Mouse (Mus musculus) midbrain, embryonic 15.5 days (tissue): ENCODE data around the gene Rgs3. TPM values are rescaled to one million over a fixed set of nuclear protein-coding genes. Genes with fewer than 3 reads are reported as not detected.

ENCODE experiments used
- ATAC-seq: fragments of 200-750 bp; cut with Nextera tagmentation; replicated peaks from 2 replicates; pipeline ENCODE4 v1.8.0; 2017; ENCODE audit warnings: moderate TSS enrichment
- H3K27ac ChIP-seq: fragments of 300-500 bp; sonication (generic); 2 replicates; pipeline ENCODE4 v1.5.1; 2015; ENCODE audit warnings: mild to moderate bottlenecking, inconsistent platforms
- H3K27me3 ChIP-seq: fragments of 300-500 bp; sonication (generic); replicated peaks from 2 replicates; pipeline ENCODE4 v1.6.1; 2015; ENCODE audit warnings: inconsistent platforms
- H3K36me3 ChIP-seq: fragments of 300-500 bp; sonication (generic); replicated peaks from 2 replicates; pipeline ENCODE4 v1.6.1; 2015; ENCODE audit warnings: inconsistent platforms
- H3K4me1 ChIP-seq: fragments of 300-500 bp; sonication (generic); 2 replicates; pipeline ENCODE4 v1.6.1; 2015; ENCODE audit warnings: inconsistent platforms
- H3K4me2 ChIP-seq: fragments of 300-500 bp; sonication (generic); 2 replicates; pipeline ENCODE4 v1.6.1; 2015; ENCODE audit warnings: inconsistent platforms, mild to moderate bottlenecking, moderate library complexity
- H3K4me3 ChIP-seq: fragments of 300-500 bp; sonication (generic); 2 replicates; pipeline ENCODE4 v1.5.1; 2015; ENCODE audit warnings: mild to moderate bottlenecking, inconsistent platforms
- H3K9ac ChIP-seq: fragments of 300-500 bp; sonication (generic); 2 replicates; pipeline ENCODE4 v1.6.1; 2015; ENCODE audit warnings: mild to moderate bottlenecking, inconsistent platforms
- H3K9me3 ChIP-seq: fragments of 300-500 bp; sonication (generic); 2 replicates; pipeline ENCODE4 v1.6.1; 2016; ENCODE audit warnings: inconsistent platforms
- WGBS: fragments of 180-500 bp; shearing (Covaris S2); methylation state at CpG from one replicate; pipeline ENCODE4 v1.1.7; 2015; ENCODE audit warnings: mixed read lengths; 5-methylcytosine and 5-hydroxymethylcytosine counted together
- polyA plus RNA-seq: library from polyadenylated mRNA; unstranded; fragments of >200 nt; fragmentation: Nextera tagmentation; extraction: Ambion mirVana; gene quantifications from 2 replicates; pipeline ENCODE4 v1.2.1, GENCODE M21; 2015

The Rgs3 gene
- polyA plus RNA-seq, 1 experiment from 2014 or later: 80.1 TPM

DNA sequence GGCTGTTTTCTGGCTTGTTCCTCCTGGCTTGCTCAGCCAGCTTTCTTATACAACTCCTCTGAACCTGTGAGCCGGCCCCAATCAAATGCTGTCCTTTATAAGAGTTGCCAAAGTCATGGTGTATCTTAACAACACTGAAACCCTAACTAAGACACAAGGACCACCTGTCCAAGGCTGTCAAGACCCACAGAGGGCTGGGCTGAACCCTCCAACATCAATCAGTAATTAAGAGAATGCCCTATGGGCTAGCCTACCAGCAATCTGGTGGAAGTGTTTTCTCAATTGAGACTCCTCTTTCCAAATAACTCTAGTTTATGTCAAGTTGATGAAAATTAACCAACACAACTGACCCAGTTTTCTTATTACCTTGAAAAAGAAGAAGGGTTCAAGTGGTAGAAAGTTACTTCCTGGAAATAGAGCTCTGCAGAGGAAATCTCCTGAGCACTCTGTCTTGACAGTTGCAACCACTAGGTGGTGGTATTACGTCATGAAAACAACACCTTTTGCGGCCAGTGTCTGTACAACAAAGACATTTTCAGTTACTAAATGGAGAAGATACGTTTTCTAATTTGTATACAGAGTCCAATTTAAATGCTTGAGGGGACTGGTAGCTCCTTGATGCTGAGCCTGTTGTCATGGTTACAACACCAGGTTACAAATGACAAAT, 1.4 kb downstream of the Rgs3 start:
- H3K27ac ChIP-seq: peak overlapping the region; percentile 46; the same call in 1 of the 2 replicates
- no peak overlapping the region for H3K4me3 ChIP-seq
- H3K9ac ChIP-seq: peak overlapping the region; percentile 10; the same call in 1 of the 2 replicates
- H3K4me2 ChIP-seq: no peak overlapping the region
- no peaks in the 10 kb centered on the region for H3K27me3 ChIP-seq
- peak; percentile 89 for ATAC-seq
- H3K9me3 ChIP-seq: no peaks in the 10 kb centered on the region
- peaks cover 8% of the 10 kb centered on the region for H3K4me1 ChIP-seq
- 26% methylated on average over 4 of the region's 4 CpGs for WGBS
- no peaks in the 10 kb centered on the region for H3K36me3 ChIP-seq

- H3K27me3 ChIP-seq: no peaks in the 10 kb centered on the region
- peak overlapping the region; percentile 10; the same call in 1 of the 2 replicates for H3K9ac ChIP-seq
- peak overlapping the region; percentile 46; the same call in 1 of the 2 replicates for H3K27ac ChIP-seq
- H3K4me1 ChIP-seq: peaks cover 8% of the 10 kb centered on the region
- H3K4me3 ChIP-seq: no peak overlapping the region
- H3K4me2 ChIP-seq: no peak overlapping the region
- 42% methylated on average over 3 of the region's 3 CpGs for WGBS
- peak; percentile 51 for ATAC-seq
- H3K9me3 ChIP-seq: no peaks in the 10 kb centered on the region
- no peaks in the 10 kb centered on the region for H3K36me3 ChIP-seq
These were observed 2.0 kb downstream of the Rgs3 start for GRCm38 (mm10) chr4:62561630-62562001.

DNA sequence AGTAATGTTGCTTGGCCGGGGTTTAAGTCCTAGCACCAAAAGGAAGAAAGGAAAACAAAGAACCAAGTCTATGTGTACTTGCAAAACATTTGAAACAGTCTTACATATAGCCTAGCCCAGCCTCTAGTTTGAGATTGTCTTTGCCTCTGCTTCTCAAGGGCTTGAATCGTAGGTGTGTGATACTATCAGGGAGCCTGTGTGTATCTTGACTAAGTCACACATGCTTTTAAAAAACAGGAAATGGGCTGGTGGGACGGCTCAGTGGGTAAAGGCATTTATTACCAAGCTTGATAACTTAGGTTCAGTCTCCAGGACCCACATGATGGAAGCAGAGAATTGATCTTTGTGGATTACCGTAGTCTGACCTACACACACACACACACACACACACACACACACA, 2.4 kb downstream of the Rgs3 start:
- 80% methylated on average over 4 of the region's 4 CpGs for WGBS
- peaks cover 8% of the 10 kb centered on the region for H3K4me1 ChIP-seq
- no peak overlapping the region for H3K27ac ChIP-seq
- no peak overlapping the region for H3K4me2 ChIP-seq
- no peak overlapping the region for H3K9ac ChIP-seq
- H3K36me3 ChIP-seq: no peaks in the 10 kb centered on the region
- no peak for ATAC-seq
- no peak overlapping the region for H3K4me3 ChIP-seq
- H3K27me3 ChIP-seq: no peaks in the 10 kb centered on the region
- no peaks in the 10 kb centered on the region for H3K9me3 ChIP-seq

DNA sequence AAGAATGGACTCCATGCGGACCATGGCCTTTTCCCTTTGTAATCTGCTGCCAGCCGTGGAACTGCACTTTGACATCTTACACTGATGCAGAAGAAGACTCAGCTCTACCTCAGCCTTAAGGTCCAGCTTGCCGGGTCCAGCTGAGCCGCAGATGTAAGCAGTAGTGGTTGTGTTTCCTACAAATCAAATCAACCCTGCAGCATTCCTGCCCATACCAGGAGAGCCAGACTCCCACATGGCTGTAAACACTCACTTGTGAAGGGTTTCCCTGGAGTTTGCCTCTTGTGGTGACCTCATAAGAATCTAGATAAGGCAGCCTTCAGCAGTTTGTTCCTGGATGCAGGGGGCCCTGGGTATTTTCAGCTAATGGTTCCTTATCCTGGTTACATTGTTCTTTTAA, 6.9 kb downstream of the Rgs3 start:
- no peaks in the 10 kb centered on the region for H3K36me3 ChIP-seq
- H3K4me2 ChIP-seq: no peak overlapping the region
- H3K4me3 ChIP-seq: no peak overlapping the region
- 85% methylated on average over 4 of the region's 4 CpGs for WGBS
- no peak for ATAC-seq
- peaks cover 6% of the 10 kb centered on the region for H3K4me1 ChIP-seq
- no peak overlapping the region for H3K9ac ChIP-seq
- no peaks in the 10 kb centered on the region for H3K9me3 ChIP-seq
- no peak overlapping the region for H3K27ac ChIP-seq
- no peaks in the 10 kb centered on the region for H3K27me3 ChIP-seq

DNA sequence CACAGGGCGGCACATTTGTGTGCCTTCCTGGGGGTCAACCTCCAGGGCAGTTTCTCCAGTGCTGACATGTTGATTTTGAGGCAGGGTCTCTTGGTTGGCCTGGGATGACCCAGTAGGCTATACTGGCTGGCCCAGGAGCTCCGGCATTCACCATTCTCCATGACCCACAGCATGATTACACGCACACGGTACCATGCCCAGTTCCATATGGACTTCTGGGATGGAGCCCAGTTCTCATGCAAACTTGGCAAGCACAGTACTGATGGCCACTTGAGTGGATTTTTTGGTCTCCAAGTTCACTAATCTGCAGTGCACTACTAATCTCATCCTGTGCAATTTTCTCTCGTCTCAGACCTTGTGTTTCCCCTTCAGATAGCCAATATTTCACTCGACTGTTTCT, 8.0 kb downstream of the Rgs3 start:
- Histone ChIP-seq H3K36me3 (no peaks in the 10 kb centered on the region), H3K27ac (no peak overlapping the region), H3K4me1 (no peaks in the 10 kb centered on the region), H3K4me2 (no peak overlapping the region), H3K4me3 (no peak overlapping the region), H3K9ac (no peak overlapping the region), H3K9me3 (no peaks in the 10 kb centered on the region), H3K27me3 (no peaks in the 10 kb centered on the region)
- ATAC-seq: no peak
- WGBS: 87% methylated on average over 6 of the region's 6 CpGs

- 100% methylated on average over 1 of the region's 1 CpGs for WGBS
- no peaks in the 10 kb centered on the region for H3K36me3 ChIP-seq
- no peaks in the 10 kb centered on the region for H3K27me3 ChIP-seq
- H3K4me2 ChIP-seq: no peak overlapping the region
- no peak overlapping the region for H3K4me3 ChIP-seq
- no peak overlapping the region for H3K9ac ChIP-seq
- H3K9me3 ChIP-seq: no peaks in the 10 kb centered on the region
- ATAC-seq: no peak
- H3K4me1 ChIP-seq: no peaks in the 10 kb centered on the region
- no peak overlapping the region for H3K27ac ChIP-seq
These were observed 8.7 kb downstream of the Rgs3 start for GRCm38 (mm10) chr4:62568359-62568758.

GRCm38 (mm10) chr4:62569603-62570002, 10.0 kb downstream of the Rgs3 start:
- H3K27me3 ChIP-seq: no peaks in the 10 kb centered on the region
- no peak overlapping the region for H3K9ac ChIP-seq

DNA sequence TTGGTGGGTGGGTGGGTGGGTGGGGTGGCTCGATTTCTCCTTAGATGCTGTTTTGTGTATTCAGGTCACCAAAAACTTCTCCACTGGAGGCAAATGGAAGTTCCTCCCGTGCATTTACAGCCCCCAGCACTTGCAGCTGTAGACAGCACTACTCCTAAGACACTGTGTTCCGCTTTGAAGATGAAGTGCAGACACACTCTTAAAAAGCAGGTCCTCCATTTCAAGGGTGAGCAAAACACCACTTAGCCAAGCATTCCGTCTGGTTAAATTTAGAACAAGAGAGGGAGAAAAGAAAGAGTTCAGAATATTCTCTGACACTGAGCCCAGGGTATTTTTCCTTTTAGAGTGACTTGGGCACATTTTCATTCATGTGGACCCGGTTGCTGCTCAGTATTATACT, 10.4 kb downstream of the Rgs3 start:
- H3K27me3 ChIP-seq: no peaks in the 10 kb centered on the region
- H3K9me3 ChIP-seq: no peaks in the 10 kb centered on the region
- no peak for ATAC-seq
- H3K36me3 ChIP-seq: no peaks in the 10 kb centered on the region
- no peaks in the 10 kb centered on the region for H3K4me1 ChIP-seq
- no peak overlapping the region for H3K4me2 ChIP-seq
- WGBS: 80% methylated on average over 5 of the region's 5 CpGs
- no peak overlapping the region for H3K4me3 ChIP-seq
- H3K9ac ChIP-seq: no peak overlapping the region
- no peak overlapping the region for H3K27ac ChIP-seq

More at GRCm38 (mm10) chr4:62569603-62570002, 10.0 kb downstream of the Rgs3 start:
- no peaks in the 10 kb centered on the region for H3K36me3 ChIP-seq
- H3K4me1 ChIP-seq: no peaks in the 10 kb centered on the region
- no peak overlapping the region for H3K27ac ChIP-seq
- 94% methylated on average over 5 of the region's 5 CpGs for WGBS
- no peak overlapping the region for H3K4me3 ChIP-seq
- H3K9me3 ChIP-seq: no peaks in the 10 kb centered on the region
- H3K4me2 ChIP-seq: no peak overlapping the region
- ATAC-seq: no peak

GRCm38 (mm10) chr4:62582365-62583264, 23.0 kb downstream of the Rgs3 start:
- Histone ChIP-seq H3K9ac (peak overlapping the region; percentile 63), H3K27me3 (0 out of 2 replicates have a peak, but pooled peaks cover 4% of the 10 kb centered on the region), H3K27ac (peak overlapping the region; percentile 77), H3K9me3 (no peaks in the 10 kb centered on the region), H3K4me1 (peaks cover 30% of the 10 kb centered on the region), H3K4me2 (peak overlapping the region; percentile 98), H3K36me3 (no peaks in the 10 kb centered on the region), H3K4me3 (peak overlapping the region; percentile 52)
- ATAC-seq: peak; percentile 88
- 16% methylated on average over 18 of the region's 18 CpGs for WGBS

GRCm38 (mm10) chr4:62583265-62584092, 23.8 kb downstream of the Rgs3 start:
- Histone ChIP-seq H3K4me3 (peak overlapping the region; percentile 52), H3K27ac (peak overlapping the region; percentile 77), H3K4me2 (peak overlapping the region; percentile 98), H3K27me3 (0 out of 2 replicates have a peak, but pooled peaks cover 4% of the 10 kb centered on the region), H3K9ac (peak overlapping the region; percentile 63), H3K36me3 (no peaks in the 10 kb centered on the region), H3K4me1 (peaks cover 30% of the 10 kb centered on the region), H3K9me3 (no peaks in the 10 kb centered on the region)
- WGBS: 2% methylated on average over 42 of the region's 42 CpGs
- ATAC-seq: peak; percentile 89

GRCm38 (mm10) chr4:62587067-62587466, 27.4 kb downstream of the Rgs3 start:
- ATAC-seq: no peak
- H3K36me3 ChIP-seq: no peaks in the 10 kb centered on the region
- no peak overlapping the region for H3K4me2 ChIP-seq
- H3K27me3 ChIP-seq: no peaks in the 10 kb centered on the region
- no peak overlapping the region for H3K9ac ChIP-seq
- no peak overlapping the region for H3K27ac ChIP-seq
- no peaks in the 10 kb centered on the region for H3K9me3 ChIP-seq
- H3K4me3 ChIP-seq: no peak overlapping the region
- 91% methylated on average over 8 of the region's 8 CpGs for WGBS
- peaks cover 30% of the 10 kb centered on the region for H3K4me1 ChIP-seq

DNA sequence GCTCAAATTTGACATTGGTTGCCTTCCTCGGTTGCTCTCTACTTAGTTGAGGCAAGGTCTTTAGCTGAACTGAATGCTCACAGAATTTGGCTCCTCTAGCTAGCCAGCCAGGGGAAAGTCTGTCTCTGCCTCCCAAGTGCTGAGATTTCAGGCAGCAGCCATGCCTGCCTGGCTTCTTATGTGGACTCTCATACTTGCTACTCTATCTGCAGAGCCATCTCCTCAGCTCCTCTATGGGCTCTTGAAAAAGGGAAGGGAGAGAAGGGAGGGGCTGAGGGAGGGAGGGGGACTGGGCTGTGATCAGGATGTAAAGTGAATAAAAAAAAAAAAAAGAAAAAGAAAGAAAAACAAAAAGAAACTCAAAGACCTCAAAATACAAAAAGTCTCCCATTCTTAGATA, 31.2 kb downstream of the Rgs3 start:
- 0 out of 2 replicates have a peak overlapping the region, but pooled peaks have one; percentile 38 for H3K27ac ChIP-seq
- H3K9me3 ChIP-seq: no peaks in the 10 kb centered on the region
- no peak overlapping the region for H3K4me3 ChIP-seq
- H3K4me1 ChIP-seq: peaks cover 9% of the 10 kb centered on the region
- no peak for ATAC-seq
- H3K27me3 ChIP-seq: no peaks in the 10 kb centered on the region
- H3K9ac ChIP-seq: no peak overlapping the region
- H3K4me2 ChIP-seq: no peak overlapping the region
- WGBS: 79% methylated on average over 1 of the region's 1 CpGs
- no peaks in the 10 kb centered on the region for H3K36me3 ChIP-seq
